24 mouse cellular contexts compared by ENCODE assay signal in genomic region chr11:87580543-87581085, GRCm38 (mm10). TPM values are rescaled to one million over a fixed set of nuclear protein-coding genes. Genes with fewer than 3 reads are reported as not detected.
A peak's percentile ranks its signal among the peaks of the same experiment; 100 is the strongest.
DNase-seq lines count a peak whose midpoint lies in the region; ATAC-seq lines count a peak whose summit lies in the region.
"Had no signal": no experiment of that assay in that cellular context is flagged by ENCODE, and none has a peak within 500 bp of the region (broad histone marks: within the 10 kb centered on the region; RNA-seq: fewer than 3 reads in every experiment).

No protein-coding gene starts in this region.

- H3K36me3 ChIP-seq in heart, embryonic 16.5 days (ENCODE audit: control insufficient read depth, insufficient read depth) = no peaks in the 10 kb centered on the region
- H3K36me3 ChIP-seq in midbrain, embryonic 10.5 days = no peaks in the 10 kb centered on the region
- H3K36me3 ChIP-seq in midbrain, embryonic 13.5 days = no peaks in the 10 kb centered on the region
- no peaks in the 10 kb centered on the region for H3K36me3 ChIP-seq in hindbrain, embryonic 16.5 days (ENCODE audit: control insufficient read depth, insufficient read depth, low read length)
- H3K36me3 ChIP-seq: embryonic facial prominence, embryonic 13.5 days; intestine, embryonic 15.5 days; kidney, embryonic 15.5 days; limb, embryonic 10.5 days; liver, embryonic 13.5 days; midbrain, embryonic 15.5 days had no signal

- DNase-seq in cerebellum, adult 11-12 months = peak; percentile 53
- DNase-seq in heart, postnatal 14 days = no peak
- DNase-seq in midbrain, embryonic 10.5 days (ENCODE audit: low spot score) = no peak
- DNase-seq in lung, postnatal 36 days = peak; percentile 27
- DNase-seq: forebrain, postnatal 0 days; heart, adult 18-20 months; liver, embryonic 13.5 days; right cerebral cortex, postnatal 4 days; thymus, postnatal 36 days had no signal

- intact Hi-C loops in heart, postnatal 14 days (cut with DNase I) = no loop called here

- H3K9ac ChIP-seq in heart, embryonic 16.5 days (ENCODE audit: low read length) = no peak overlapping the region
- H3K9ac ChIP-seq in midbrain, embryonic 13.5 days (replicated peaks) = no peak overlapping the region
- no peak overlapping the region for H3K9ac ChIP-seq in hindbrain, embryonic 16.5 days (ENCODE audit: low read depth, low read length)
- H3K9ac ChIP-seq: embryonic facial prominence, embryonic 13.5 days; forebrain, postnatal 0 days; intestine, embryonic 15.5 days; kidney, embryonic 15.5 days; liver, embryonic 13.5 days; midbrain, embryonic 15.5 days had no signal

- no peaks in the 10 kb centered on the region for H3K27me3 ChIP-seq in heart, embryonic 16.5 days (ENCODE audit: control insufficient read depth, insufficient read depth, low read length)
- peaks cover 25% of the 10 kb centered on the region for H3K27me3 ChIP-seq in midbrain, embryonic 10.5 days (ENCODE audit: low read depth, poor library complexity, severe bottlenecking)
- 0 out of 2 replicates have a peak, but pooled peaks cover 8% of the 10 kb centered on the region for H3K27me3 ChIP-seq in midbrain, embryonic 13.5 days
- no peaks in the 10 kb centered on the region for H3K27me3 ChIP-seq in hindbrain, embryonic 16.5 days (replicated peaks; ENCODE audit: control insufficient read depth, insufficient read depth, low read length)
- H3K27me3 ChIP-seq: intestine, embryonic 15.5 days; kidney, embryonic 15.5 days; liver, embryonic 13.5 days; midbrain, embryonic 15.5 days had no signal

- H3K4me2 ChIP-seq in heart, embryonic 16.5 days (ENCODE audit: low read depth, low read length) = peak overlapping the region; percentile 5; the same call in 1 of the 2 replicates
- no peak overlapping the region; the same call in 1 of the 2 replicates for H3K4me2 ChIP-seq in midbrain, embryonic 13.5 days (replicated peaks)
- no peak overlapping the region for H3K4me2 ChIP-seq in hindbrain, embryonic 16.5 days (ENCODE audit: low read length)
- H3K4me2 ChIP-seq: embryonic facial prominence, embryonic 13.5 days; intestine, embryonic 15.5 days; midbrain, embryonic 15.5 days had no signal

- H3K9me3 ChIP-seq in heart, embryonic 16.5 days (replicated peaks; ENCODE audit: control insufficient read depth, low read length) = no peaks in the 10 kb centered on the region
- no peaks in the 10 kb centered on the region for H3K9me3 ChIP-seq in midbrain, embryonic 10.5 days (replicated peaks)
- no peaks in the 10 kb centered on the region for H3K9me3 ChIP-seq in midbrain, embryonic 13.5 days
- H3K9me3 ChIP-seq in hindbrain, embryonic 16.5 days (ENCODE audit: control insufficient read depth, low read length) = no peaks in the 10 kb centered on the region
- H3K9me3 ChIP-seq: embryonic facial prominence, embryonic 13.5 days; intestine, embryonic 15.5 days; kidney, embryonic 15.5 days; limb, embryonic 10.5 days; liver, embryonic 13.5 days; midbrain, embryonic 15.5 days had no signal

- 52% methylated on average over 10 of the region's 10 CpGs for WGBS in heart, embryonic 16.5 days
- 38% methylated on average over 10 of the region's 10 CpGs for WGBS in midbrain, embryonic 10.5 days
- 41% methylated on average over 10 of the region's 10 CpGs for WGBS in midbrain, embryonic 13.5 days
- WGBS in hindbrain, embryonic 16.5 days = 48% methylated on average over 10 of the region's 10 CpGs

- ATAC-seq in cerebellum, adult (ENCODE audit: insufficient number of reproducible peaks, low FRiP score, low TSS enrichment) = no peak
- ATAC-seq in heart, embryonic 16.5 days (replicated peaks; ENCODE audit: extremely low read depth, insufficient read depth, low FRiP score) = no peak
- no peak for ATAC-seq in midbrain, embryonic 13.5 days
- no peak for ATAC-seq in hindbrain, embryonic 16.5 days
- ATAC-seq: forebrain, postnatal 0 days; intestine, embryonic 15.5 days; midbrain, embryonic 15.5 days had no signal

- no peak overlapping the region for H3K4me3 ChIP-seq in heart, embryonic 16.5 days (ENCODE audit: low read length)
- H3K4me3 ChIP-seq in midbrain, embryonic 10.5 days = no peak overlapping the region; the same call in 1 of the 2 replicates
- no peak overlapping the region for H3K4me3 ChIP-seq in midbrain, embryonic 13.5 days (replicated peaks)
- H3K4me3 ChIP-seq in hindbrain, embryonic 16.5 days (ENCODE audit: low read length) = no peak overlapping the region
- H3K4me3 ChIP-seq: embryonic facial prominence, embryonic 13.5 days; intestine, embryonic 15.5 days; kidney, embryonic 15.5 days; limb, embryonic 10.5 days; liver, embryonic 13.5 days; midbrain, embryonic 15.5 days had no signal

- no peak overlapping the region for H3K27ac ChIP-seq in heart, embryonic 16.5 days (ENCODE audit: low read length)
- H3K27ac ChIP-seq in midbrain, embryonic 10.5 days (replicated peaks) = 0 out of 2 replicates have a peak overlapping the region, but pooled peaks have one; percentile 17
- no peak overlapping the region for H3K27ac ChIP-seq in midbrain, embryonic 13.5 days
- H3K27ac ChIP-seq in hindbrain, embryonic 16.5 days (ENCODE audit: low read depth, low read length) = no peak overlapping the region
- H3K27ac ChIP-seq: embryonic facial prominence, embryonic 13.5 days; intestine, embryonic 15.5 days; kidney, embryonic 15.5 days; limb, embryonic 10.5 days; liver, embryonic 13.5 days; midbrain, embryonic 15.5 days had no signal

- peaks cover 19% of the 10 kb centered on the region for H3K4me1 ChIP-seq in heart, embryonic 16.5 days (ENCODE audit: control insufficient read depth, insufficient read depth, low read length)
- H3K4me1 ChIP-seq in midbrain, embryonic 10.5 days = peaks cover 50% of the 10 kb centered on the region
- H3K4me1 ChIP-seq in midbrain, embryonic 13.5 days (replicated peaks) = peaks cover 30% of the 10 kb centered on the region
- peaks cover 11% of the 10 kb centered on the region for H3K4me1 ChIP-seq in hindbrain, embryonic 16.5 days (ENCODE audit: control insufficient read depth, insufficient read depth, low read depth, low read length)

RNA-seq across cellular contexts. Expression of gene Mtmr4, which starts 11.3 kb away (rescaled TPM):
- polyA plus RNA-seq in heart, embryonic 16.5 days (2015; fragmentation: Nextera tagmentation; extraction: Ambion mirVana) = 14.8 and 16.5 TPM in 2 replicates
- total RNA-seq in heart, postnatal 14 days (2021) = 10 to 100 TPM; 16.0 to 22.9 TPM
- 63.5 and 69.8 TPM in 2 replicates for polyA plus RNA-seq in midbrain, embryonic 10.5 days (2016; fragmentation: Nextera tagmentation; extraction: Ambion mirVana)
- polyA plus RNA-seq in midbrain, embryonic 13.5 days (2015; fragmentation: Nextera tagmentation; extraction: Ambion mirVana) = 61.8 and 66.6 TPM in 2 replicates
- polyA plus RNA-seq in hindbrain, embryonic 16.5 days (2015; fragmentation: Nextera tagmentation; extraction: Ambion mirVana) = 40.3 and 51.6 TPM in 2 replicates

RNA-seq across cellular contexts. Expression of gene Sept4, which starts 11.9 kb away (rescaled TPM):
- polyA plus RNA-seq in heart, embryonic 16.5 days (2015; fragmentation: Nextera tagmentation; extraction: Ambion mirVana) = 27.8 and 32.4 TPM in 2 replicates
- 10 to 100 TPM; 70.3 to 70.8 TPM for total RNA-seq in heart, postnatal 14 days (2021)
- 10.7 and 11.3 TPM in 2 replicates for polyA plus RNA-seq in midbrain, embryonic 10.5 days (2016; fragmentation: Nextera tagmentation; extraction: Ambion mirVana)
- 17.8 and 18.0 TPM in 2 replicates for polyA plus RNA-seq in midbrain, embryonic 13.5 days (2015; fragmentation: Nextera tagmentation; extraction: Ambion mirVana)
- polyA plus RNA-seq in hindbrain, embryonic 16.5 days (2015; fragmentation: Nextera tagmentation; extraction: Ambion mirVana) = 43.4 and 47.7 TPM in 2 replicates

RNA-seq across cellular contexts. Expression of gene Gm11492, which starts 14.2 kb away (rescaled TPM):
- polyA plus RNA-seq in heart, embryonic 16.5 days (2015; fragmentation: Nextera tagmentation; extraction: Ambion mirVana) = not detected in 2 replicates
- total RNA-seq in heart, postnatal 14 days (2021) = not detected
- polyA plus RNA-seq in midbrain, embryonic 10.5 days (2016; fragmentation: Nextera tagmentation; extraction: Ambion mirVana) = not detected in 2 replicates
- polyA plus RNA-seq in midbrain, embryonic 13.5 days (2015; fragmentation: Nextera tagmentation; extraction: Ambion mirVana) = not detected in 2 replicates
- not detected in 2 replicates for polyA plus RNA-seq in hindbrain, embryonic 16.5 days (2015; fragmentation: Nextera tagmentation; extraction: Ambion mirVana)
- total RNA-seq: adrenal gland, postnatal 4 days; common myeloid progenitor, adult 5-6 weeks; forebrain, postnatal 0 days; gastrocnemius, adult 18-20 months; heart, adult 18-20 months; megakaryocyte progenitor cell, adult 5-6 weeks; MEL had no signal
- polyA plus RNA-seq: embryonic facial prominence, embryonic 13.5 days; forebrain, postnatal 0 days; hindbrain, embryonic 11.5 days; intestine, embryonic 15.5 days; kidney, embryonic 15.5 days; limb, embryonic 10.5 days; liver, embryonic 13.5 days; midbrain, embryonic 15.5 days had no signal

RNA-seq across cellular contexts. Expression of gene Hsf5, which starts 36.4 kb away (rescaled TPM):
- 0.10 and 0.14 TPM in 2 replicates for polyA plus RNA-seq in heart, embryonic 16.5 days (2015; fragmentation: Nextera tagmentation; extraction: Ambion mirVana)
- total RNA-seq in heart, postnatal 14 days (2021) = under 1 TPM in 1 of 2 experiments, not detected in 1; 0.07 TPM
- polyA plus RNA-seq in midbrain, embryonic 10.5 days (2016; fragmentation: Nextera tagmentation; extraction: Ambion mirVana) = 0.40 and 0.42 TPM in 2 replicates
- polyA plus RNA-seq in midbrain, embryonic 13.5 days (2015; fragmentation: Nextera tagmentation; extraction: Ambion mirVana) = 0.37 and 0.40 TPM in 2 replicates
- polyA plus RNA-seq in hindbrain, embryonic 16.5 days (2015; fragmentation: Nextera tagmentation; extraction: Ambion mirVana) = 0.34 and 0.45 TPM in 2 replicates
- total RNA-seq: common myeloid progenitor, adult 5-6 weeks; gastrocnemius, adult 18-20 months; heart, adult 18-20 months; megakaryocyte progenitor cell, adult 5-6 weeks; MEL had no signal

Comparison
In these comparisons a context has a peak if more than half of its experiments do, and no peak if none do; other contexts are left out.
1. DNase-seq: peak in cerebellum, adult 11-12 months (single experiment) and lung, postnatal 36 days (single experiment); none in heart, postnatal 14 days (0 of 2) and midbrain, embryonic 10.5 days (single experiment).